Mouse (Mus musculus) embryonic facial prominence, embryonic 14.5 days (tissue): ENCODE data around the gene Jund. TPM values are rescaled to one million over a fixed set of nuclear protein-coding genes. Genes with fewer than 3 reads are reported as not detected.

Experiments used
- ATAC-seq: fragments of 200-750 bp; cut with Nextera tagmentation; 2 replicates; pipeline ENCODE4 v1.8.0; 2017; ENCODE audit warnings: low read depth, moderate number of reproducible peaks, moderate TSS enrichment
- DNase-seq: peaks from one replicate; pipeline ENCODE4 v3.0.0-alpha.2; 2015; ENCODE audit warnings: low spot score
- H3K27ac ChIP-seq: fragments of 300-500 bp; sonication (generic); replicated peaks from 2 replicates; pipeline ENCODE4 v1.5.1; 2014; ENCODE audit warnings: low read depth, mild to moderate bottlenecking, low read length, moderate library complexity
- H3K27me3 ChIP-seq: fragments of 300-500 bp; sonication (generic); replicated peaks from 2 replicates; pipeline ENCODE4 v1.6.1; 2014; ENCODE audit warnings: low read length; ENCODE audit not compliant: control insufficient read depth, insufficient read depth
- H3K36me3 ChIP-seq: fragments of 300-500 bp; sonication (generic); 2 replicates; pipeline ENCODE4 v1.6.1; 2014; ENCODE audit warnings: low read length, mixed read lengths; ENCODE audit not compliant: control insufficient read depth, insufficient read depth
- H3K4me1 ChIP-seq: fragments of 300-500 bp; sonication (generic); 2 replicates; pipeline ENCODE4 v1.6.1; 2014; ENCODE audit warnings: antibody characterized with exemption, low read length; ENCODE audit not compliant: control insufficient read depth, insufficient read depth
- H3K4me2 ChIP-seq: fragments of 300-500 bp; sonication (generic); 2 replicates; pipeline ENCODE4 v1.6.1; 2014; ENCODE audit warnings: low read depth, mild to moderate bottlenecking, low read length, moderate library complexity, mixed read lengths
- H3K4me3 ChIP-seq: fragments of 300-500 bp; sonication (generic); 2 replicates; pipeline ENCODE4 v1.5.1; 2014; ENCODE audit warnings: low read depth, mild to moderate bottlenecking, low read length
- H3K9ac ChIP-seq: fragments of 300-500 bp; sonication (generic); 2 replicates; pipeline ENCODE4 v1.6.1; 2014; ENCODE audit warnings: low read depth, mild to moderate bottlenecking, low read length, moderate library complexity, mixed read lengths
- H3K9me3 ChIP-seq: fragments of 300-500 bp; sonication (generic); 2 replicates; pipeline ENCODE4 v1.6.1; 2016; ENCODE audit warnings: low read length; ENCODE audit not compliant: control insufficient read depth
- whole genome bisulfite sequencing: fragments of 180-500 bp; shearing (Covaris S2); extraction: QIAGEN DNeasy Blood & Tissue Kit; methylation state at CpG from one replicate; pipeline ENCODE4 v1.1.7; 2014; 5-methylcytosine and 5-hydroxymethylcytosine counted together
- polyA plus RNA-seq: library from polyadenylated mRNA; unstranded; fragments of >200 nt; fragmentation: Nextera tagmentation; extraction: Ambion mirVana; gene quantifications from 2 replicates; pipeline ENCODE4 v1.2.1, GENCODE M21; 2014

Jund gene
- polyA plus RNA-seq, 1 experiment from 2014 or later, result 121 TPM

DNA sequence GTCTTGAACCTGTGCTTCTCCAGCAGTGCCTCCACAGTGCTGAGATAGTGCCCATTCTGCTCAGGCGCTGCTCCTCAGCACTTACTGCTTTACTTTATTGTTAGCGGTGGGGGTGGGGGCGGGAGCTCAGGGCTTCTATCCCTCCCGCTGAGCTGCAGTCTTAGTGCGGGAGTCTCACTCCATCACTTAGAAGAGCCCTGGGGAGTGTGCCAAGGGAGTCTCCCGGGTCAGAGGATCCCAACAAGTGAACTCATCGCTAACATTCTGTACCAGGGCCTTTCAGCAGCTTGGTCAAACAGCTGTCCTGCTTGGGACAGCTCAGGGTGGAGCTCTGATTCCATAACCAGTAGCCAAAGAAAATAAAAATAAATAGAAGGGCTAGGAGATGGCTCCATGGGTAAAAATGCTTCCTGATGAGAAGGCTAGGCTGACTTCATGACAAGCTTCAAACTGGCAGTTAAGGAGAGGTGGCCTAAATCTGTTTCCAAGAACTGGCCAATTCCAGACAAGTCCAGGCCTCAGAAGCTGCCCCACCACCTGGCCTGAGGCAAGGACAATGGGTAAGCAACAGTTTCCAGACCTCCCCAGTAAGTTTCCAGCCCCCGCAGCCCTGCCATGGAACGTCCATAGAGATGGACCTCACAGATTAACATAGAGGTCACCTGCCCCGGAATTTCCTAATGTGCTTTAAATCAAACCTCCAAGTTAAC, 27.0 kb upstream of the Jund start:
- H3K4me3 ChIP-seq, result no peak overlapping the region

DNA sequence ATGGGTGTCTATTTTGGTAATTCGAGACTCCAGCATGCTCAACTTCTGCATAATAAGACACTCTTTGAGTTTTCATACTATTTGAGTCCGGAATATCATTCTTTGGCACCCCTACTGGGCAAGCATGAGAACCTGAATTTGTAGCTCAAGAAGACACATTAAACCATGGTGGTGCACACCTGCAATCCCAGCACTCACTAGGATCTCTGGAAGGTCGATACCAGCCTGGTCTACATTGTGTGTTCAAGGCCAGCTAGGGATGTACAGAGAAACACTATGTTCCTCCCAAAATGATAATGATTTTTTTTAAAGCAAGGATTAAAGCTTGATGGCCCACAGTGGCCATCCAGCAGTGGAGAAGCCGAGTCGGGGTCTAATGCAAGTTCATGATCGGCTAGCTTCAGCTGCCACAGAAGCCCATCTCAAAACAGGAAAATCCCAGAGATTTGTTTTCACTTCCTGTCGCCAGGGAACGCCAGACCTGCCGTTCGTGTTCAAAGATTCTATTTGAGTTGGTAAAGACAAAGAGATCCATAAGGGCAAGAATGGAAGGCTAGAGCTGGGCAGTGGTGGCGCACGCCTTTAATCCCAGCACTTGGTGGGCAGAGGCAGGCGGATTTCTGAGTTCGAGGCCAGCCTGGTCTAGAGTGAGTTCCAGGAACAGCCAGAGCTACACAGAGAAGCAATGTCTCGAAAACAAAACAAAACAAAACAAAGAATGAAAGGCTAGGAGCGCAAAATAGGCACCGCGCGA, 26.2 kb upstream of the Jund start:
- 41% methylated on average over 19 of the region's 19 CpGs for whole genome bisulfite sequencing
- Histone ChIP-seq H3K4me3 (peak overlapping the region; percentile 70), H3K27ac (peak overlapping the region; percentile 84), H3K4me2 (peak overlapping the region; percentile 52), H3K27me3 (no peaks in the 10 kb centered on the region), H3K4me1 (peaks cover 6% of the 10 kb centered on the region), H3K36me3 (0 out of 2 replicates have a peak, but pooled peaks cover 4% of the 10 kb centered on the region), H3K9ac (peak overlapping the region; percentile 63), H3K9me3 (no peaks in the 10 kb centered on the region)
- ATAC-seq, result no peak
- DNase-seq, result no peak

More for the DNA sequence above, 27.0 kb upstream of the Jund start:
- H3K27ac ChIP-seq, result no peak overlapping the region
- WGBS, result 64% methylated on average over 10 of the region's 10 CpGs
- H3K27me3 ChIP-seq, result no peaks in the 10 kb centered on the region
- H3K9ac ChIP-seq, result no peak overlapping the region
- H3K36me3 ChIP-seq, result no peaks in the 10 kb centered on the region
- no peak overlapping the region for H3K4me2 ChIP-seq
- no peak for ATAC-seq
- peaks cover 6% of the 10 kb centered on the region for H3K4me1 ChIP-seq
- DNase-seq, result no peak
- H3K9me3 ChIP-seq, result no peaks in the 10 kb centered on the region

GRCm38 (mm10) chr8:70673079-70673856, 25.5 kb upstream of the Jund start, which contains the start of gene Lsm4:
Gene Lsm4 (plus strand): TSS chr8:70673248.
- peak; percentile 100 for DNase-seq
- Histone ChIP-seq H3K4me1 (peaks cover 6% of the 10 kb centered on the region), H3K27me3 (no peaks in the 10 kb centered on the region), H3K27ac (peak within 1 kb of the TSS; percentile 95), H3K9ac (peak within 1 kb of the TSS; percentile 82), H3K4me2 (peak within 1 kb of the TSS; percentile 82), H3K4me3 (peak within 1 kb of the TSS; percentile 70), H3K9me3 (no peaks in the 10 kb centered on the region), H3K36me3 (peaks cover 11% of the 10 kb centered on the region; the same call in 1 of the 2 replicates)
- WGBS, result under 1% methylated on average over 60 of the region's 60 CpGs
- ATAC-seq, result peak; percentile 98

GRCm38 (mm10) chr8:70674109-70674508, 24.6 kb upstream of the Jund start:
- Histone ChIP-seq H3K4me2 (peak overlapping the region; percentile 82), H3K4me1 (peaks cover 6% of the 10 kb centered on the region), H3K27me3 (no peaks in the 10 kb centered on the region), H3K4me3 (peak overlapping the region; percentile 70), H3K9ac (peak overlapping the region; percentile 82), H3K36me3 (peaks cover 19% of the 10 kb centered on the region; the same call in 1 of the 2 replicates), H3K9me3 (no peaks in the 10 kb centered on the region), H3K27ac (peak overlapping the region; percentile 95)
- no peak for DNase-seq
- ATAC-seq, result no peak
- 89% methylated on average over 3 of the region's 3 CpGs for WGBS

DNA sequence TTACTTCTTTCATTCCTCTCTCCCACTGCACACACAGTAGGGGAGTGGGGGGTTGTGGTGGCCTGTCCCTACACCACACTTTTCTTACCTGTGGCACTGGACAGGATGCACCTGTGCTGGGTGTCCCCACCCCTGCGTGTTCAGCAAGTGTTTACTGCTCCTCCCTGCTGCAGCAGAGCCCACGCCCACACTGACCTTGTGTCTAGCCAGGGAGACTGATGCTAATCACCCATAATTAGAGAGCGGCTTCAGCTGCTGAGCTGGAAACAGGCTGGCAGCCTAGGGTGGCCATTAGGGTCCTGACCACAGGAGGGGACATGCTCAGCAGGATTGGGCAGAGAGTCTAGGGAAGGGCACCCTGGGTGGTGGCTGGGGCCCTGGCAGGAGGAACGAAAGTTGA, 24.0 kb upstream of the Jund start:
- H3K27me3 ChIP-seq, result no peaks in the 10 kb centered on the region
- peaks cover 24% of the 10 kb centered on the region; the same call in 1 of the 2 replicates for H3K36me3 ChIP-seq
- no peak overlapping the region for H3K27ac ChIP-seq
- no peaks in the 10 kb centered on the region for H3K9me3 ChIP-seq
- WGBS, result 62% methylated on average over 4 of the region's 4 CpGs
- H3K4me3 ChIP-seq, result no peak overlapping the region
- peak overlapping the region; percentile 82; the same call in 1 of the 2 replicates for H3K9ac ChIP-seq
- peaks cover 6% of the 10 kb centered on the region for H3K4me1 ChIP-seq
- peak overlapping the region; percentile 82; the same call in 1 of the 2 replicates for H3K4me2 ChIP-seq
- ATAC-seq (no peak), DNase-seq (peak; percentile 30)

- WGBS, result 88% methylated on average over 1 of the region's 1 CpGs
- DNase-seq, result no peak
- peaks cover 25% of the 10 kb centered on the region; the same call in 1 of the 2 replicates for H3K36me3 ChIP-seq
- no peak overlapping the region for H3K9ac ChIP-seq
- H3K9me3 ChIP-seq, result no peaks in the 10 kb centered on the region
- H3K27me3 ChIP-seq, result no peaks in the 10 kb centered on the region
- H3K27ac ChIP-seq, result no peak overlapping the region
- no peak for ATAC-seq
- H3K4me1 ChIP-seq, result peaks cover 6% of the 10 kb centered on the region
- H3K4me3 ChIP-seq, result no peak overlapping the region
- H3K4me2 ChIP-seq, result no peak overlapping the region
Measured at GRCm38 (mm10) chr8:70675336-70675735, 23.4 kb upstream of the Jund start.

DNA sequence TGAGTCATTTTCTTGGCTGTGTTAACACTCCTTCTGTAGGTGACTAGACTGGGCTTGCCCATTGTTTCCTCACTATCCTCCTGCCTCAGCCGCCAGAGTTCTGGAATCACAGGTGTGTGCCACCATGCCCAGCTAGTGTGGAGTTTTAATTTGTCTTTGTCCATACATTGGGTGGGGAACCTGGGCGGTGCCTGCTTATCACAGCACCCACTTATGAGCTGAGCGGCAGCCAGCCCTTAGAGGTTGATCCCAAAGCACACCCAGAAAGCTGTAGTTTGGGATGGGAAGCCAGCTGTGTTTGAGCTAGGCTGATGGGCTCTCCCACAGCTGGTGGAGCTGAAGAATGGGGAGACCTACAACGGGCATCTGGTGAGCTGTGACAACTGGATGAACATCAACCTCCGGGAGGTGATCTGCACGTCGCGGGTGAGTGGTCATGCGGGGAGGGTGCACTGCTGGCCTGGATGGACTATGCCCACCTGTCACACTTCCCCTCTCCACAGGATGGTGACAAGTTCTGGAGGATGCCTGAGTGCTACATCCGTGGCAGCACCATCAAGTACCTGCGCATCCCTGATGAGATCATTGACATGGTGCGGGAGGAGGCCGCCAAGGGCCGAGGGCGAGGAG, 21.2 kb upstream of the Jund start:
- Histone ChIP-seq H3K4me2 (no peak overlapping the region), H3K27me3 (no peaks in the 10 kb centered on the region), H3K4me3 (no peak overlapping the region), H3K9me3 (no peaks in the 10 kb centered on the region), H3K27ac (no peak overlapping the region), H3K36me3 (peaks cover 25% of the 10 kb centered on the region; the same call in 1 of the 2 replicates), H3K9ac (no peak overlapping the region), H3K4me1 (peaks cover 15% of the 10 kb centered on the region)
- ATAC-seq (no peak), DNase-seq (no peak)
- 89% methylated on average over 15 of the region's 15 CpGs for WGBS

DNA sequence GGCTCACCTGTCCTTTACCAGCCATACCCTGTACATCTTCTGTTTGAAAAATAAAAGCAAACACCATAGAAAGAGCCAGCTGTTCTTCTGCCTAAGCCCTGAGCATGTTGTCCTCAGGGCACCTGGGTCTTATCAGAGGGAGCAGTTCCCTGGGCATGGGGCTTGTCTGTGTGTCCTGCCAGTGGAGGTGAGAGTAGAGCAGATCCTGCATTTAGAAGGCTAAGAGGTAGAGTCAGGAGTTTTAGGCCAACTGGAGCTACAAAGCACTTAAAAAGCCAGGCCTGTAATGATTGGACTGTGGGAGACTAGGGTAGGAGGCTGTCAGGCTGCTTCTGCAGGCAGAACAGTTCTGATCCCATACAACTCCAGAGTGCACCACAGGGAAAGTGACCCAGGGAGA, 20.1 kb upstream of the Jund start:
- Histone ChIP-seq H3K4me2 (no peak overlapping the region), H3K27ac (no peak overlapping the region), H3K27me3 (no peaks in the 10 kb centered on the region), H3K4me3 (no peak overlapping the region), H3K36me3 (peaks cover 25% of the 10 kb centered on the region; the same call in 1 of the 2 replicates), H3K4me1 (peaks cover 17% of the 10 kb centered on the region), H3K9ac (no peak overlapping the region), H3K9me3 (no peaks in the 10 kb centered on the region)
- ATAC-seq (no peak), DNase-seq (no peak)
